Mouse (Mus musculus) heart, adult 2 months (tissue): ENCODE measurements around the gene Prpf40a. TPM values are rescaled to one million over a fixed set of nuclear protein-coding genes. Genes with fewer than 3 reads are reported as not detected.

Source experiments
- DNase-seq, 2 experiments: peaks; one replicate each; pipeline ENCODE4 v3.0.0; 2021
- H3K27ac ChIP-seq: fragments of 200-600 bp; 2 replicates; pipeline ENCODE4 v1.8.1; 2022
- H3K27me3 ChIP-seq: fragments of 200-500 bp; 2 replicates; pipeline ENCODE4 v1.6.1; 2012; ENCODE audit warnings: mild to moderate bottlenecking, low read length, inconsistent platforms, mixed read lengths; ENCODE audit not compliant: control insufficient read depth, insufficient read depth
- H3K36me3 ChIP-seq: fragments of 200-500 bp; 2 replicates; pipeline ENCODE4 v1.6.1; 2012; ENCODE audit warnings: low read length, inconsistent platforms; ENCODE audit not compliant: control insufficient read depth, insufficient read depth
- H3K4me1 ChIP-seq: fragments of 200-500 bp; 2 replicates; pipeline ENCODE4 v1.6.1; 2011; ENCODE audit warnings: low read length; ENCODE audit not compliant: control insufficient read depth, insufficient read depth
- H3K4me3 ChIP-seq: fragments of 200-600 bp; 2 replicates; pipeline ENCODE4 v1.8.1; 2022
- H3K79me2 ChIP-seq: fragments of 200-500 bp; replicated peaks from 2 replicates; pipeline ENCODE4 v1.6.1; 2012; ENCODE audit warnings: mild to moderate bottlenecking, inconsistent platforms, low read length, moderate library complexity, mixed read lengths; ENCODE audit not compliant: control insufficient read depth, insufficient read depth
- H3K9ac ChIP-seq: fragments of 200-500 bp; 2 replicates; pipeline ENCODE4 v1.6.1; 2012; ENCODE audit warnings: low read depth, mild to moderate bottlenecking, control low read depth, inconsistent platforms, low read length, mixed read lengths
- CTCF ChIP-seq: fragments of 200-600 bp; IDR thresholded peaks from 2 replicates; pipeline ENCODE4 v1.8.1; 2022; ENCODE audit warnings: antibody characterized with exemption, mild to moderate bottlenecking, moderate library complexity
- EP300 ChIP-seq: fragments of 200-500 bp; IDR thresholded peaks from 2 replicates; pipeline ENCODE4 v1.6.1; 2011; ENCODE audit warnings: low read depth, low read length, control low read depth; ENCODE audit not compliant: insufficient read depth
- POLR2A ChIP-seq: fragments of 200-500 bp; IDR thresholded peaks from 2 replicates; pipeline ENCODE4 v1.6.1; 2011; ENCODE audit warnings: mild to moderate bottlenecking, low read depth, low read length, control low read depth; ENCODE audit not compliant: insufficient read depth
- WGBS: fragments of 180-500 bp; shearing (Covaris S2); methylation state at CpG from one replicate; pipeline ENCODE4 v1.1.7; 2018; 5-methylcytosine and 5-hydroxymethylcytosine counted together
- intact Hi-C: fragments of 180-260 bp; cut with DNase I; formaldehyde crosslinking; loops from one replicate; pipeline ENCODE4 v1.15.1; 2025
- polyA plus RNA-seq: library from polyadenylated mRNA; depleted of rRNA; stranded (reverse); fragments of >200 nt; gene quantifications from 2 replicates; pipeline ENCODE4 v1.2.3, GENCODE M21; 2012; rRNA removed
- total RNA-seq, 2 experiments: library from RNA; stranded (reverse); gene quantifications; 2 replicates each; pipeline ENCODE4 v1.2.3; 2021

Prpf40a gene
- total and polyA plus RNA-seq, 3 experiments = 7.9 to 30.2 (median 28.7) TPM

DNA sequence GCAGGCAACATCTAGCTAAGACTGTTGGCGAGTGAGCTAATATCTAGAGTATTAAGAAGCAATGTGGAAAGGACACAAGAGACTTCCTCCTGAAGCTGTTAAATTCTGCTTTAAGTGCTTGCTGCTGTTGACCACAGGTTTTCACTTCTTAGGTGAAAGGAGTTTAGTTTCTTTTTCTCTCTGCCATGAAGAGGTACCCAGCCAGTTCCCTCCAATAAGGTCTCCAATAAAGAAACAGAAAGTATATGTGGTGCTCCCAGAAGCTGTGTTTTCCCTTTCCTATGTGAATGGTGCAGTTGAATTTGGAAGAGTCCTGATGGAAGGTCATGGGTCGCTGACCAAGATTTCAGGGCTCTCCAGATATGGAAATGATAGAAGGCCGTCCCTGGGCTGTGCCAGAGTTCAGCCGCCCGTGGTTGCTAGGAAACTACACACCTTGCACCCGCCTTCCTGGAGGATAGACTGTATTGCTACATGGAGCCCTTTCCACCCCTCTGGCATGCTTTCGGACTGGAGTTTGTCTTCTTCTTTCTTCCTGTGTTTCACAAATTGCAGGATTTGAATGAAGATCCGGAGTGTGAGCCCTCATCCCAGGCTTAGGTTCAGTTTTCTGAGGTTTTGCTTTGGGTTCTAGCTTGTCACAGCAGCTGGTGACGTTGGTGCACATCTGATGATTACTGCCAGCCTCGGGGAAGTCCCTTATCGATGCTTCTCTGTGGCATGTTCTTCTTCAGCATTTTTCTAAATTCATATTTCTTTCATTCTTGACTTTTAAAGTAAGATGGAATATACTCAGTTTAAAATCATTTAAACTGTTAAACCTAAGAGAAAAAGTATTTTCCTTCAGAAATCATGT, 89.0 kb downstream of the Prpf40a start:
- 87% methylated on average over 11 of the region's 11 CpGs for WGBS
- no peak overlapping the region for H3K4me3 ChIP-seq
- H3K27me3 ChIP-seq = no peaks in the 10 kb centered on the region
- no peak for DNase-seq
- H3K9ac ChIP-seq = no peak overlapping the region
- no peak overlapping the region for H3K27ac ChIP-seq
- no peak for TF ChIP-seq EP300
- no peak for TF ChIP-seq POLR2A
- no peak for TF ChIP-seq CTCF
- no peaks in the 10 kb centered on the region for H3K79me2 ChIP-seq
- intact Hi-C loops = no loop called here
- no peaks in the 10 kb centered on the region for H3K4me1 ChIP-seq
- H3K36me3 ChIP-seq = no peaks in the 10 kb centered on the region

DNA sequence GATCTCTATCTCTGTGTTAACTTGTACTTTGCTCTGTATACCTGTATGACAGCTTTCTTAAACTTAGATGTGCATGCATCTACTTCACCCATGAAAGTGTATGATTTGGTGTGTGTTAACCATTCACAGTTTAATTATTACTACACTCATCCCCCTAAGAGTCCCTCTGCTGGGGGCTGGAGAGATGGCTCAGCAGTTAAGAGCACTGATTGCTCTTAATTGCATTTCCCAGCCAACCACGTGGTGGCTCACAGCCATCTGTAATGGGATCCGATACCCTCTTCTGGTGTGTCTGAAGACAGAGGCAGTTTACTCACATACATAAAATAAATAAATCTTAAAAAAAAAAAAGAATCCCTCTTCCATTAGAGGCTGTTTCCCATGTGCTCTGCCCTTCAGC, 91.0 kb downstream of the Prpf40a start:
- Histone ChIP-seq H3K9ac (no peak overlapping the region), H3K4me1 (no peaks in the 10 kb centered on the region), H3K27ac (no peak overlapping the region), H3K4me3 (no peak overlapping the region), H3K36me3 (no peaks in the 10 kb centered on the region), H3K79me2 (no peaks in the 10 kb centered on the region), H3K27me3 (no peaks in the 10 kb centered on the region)
- WGBS = 67% methylated on average over 2 of the region's 2 CpGs
- no peak for TF ChIP-seq POLR2A
- no peak for TF ChIP-seq EP300
- no peak for TF ChIP-seq CTCF
- DNase-seq = no peak
- intact Hi-C loops = no loop called here

DNA sequence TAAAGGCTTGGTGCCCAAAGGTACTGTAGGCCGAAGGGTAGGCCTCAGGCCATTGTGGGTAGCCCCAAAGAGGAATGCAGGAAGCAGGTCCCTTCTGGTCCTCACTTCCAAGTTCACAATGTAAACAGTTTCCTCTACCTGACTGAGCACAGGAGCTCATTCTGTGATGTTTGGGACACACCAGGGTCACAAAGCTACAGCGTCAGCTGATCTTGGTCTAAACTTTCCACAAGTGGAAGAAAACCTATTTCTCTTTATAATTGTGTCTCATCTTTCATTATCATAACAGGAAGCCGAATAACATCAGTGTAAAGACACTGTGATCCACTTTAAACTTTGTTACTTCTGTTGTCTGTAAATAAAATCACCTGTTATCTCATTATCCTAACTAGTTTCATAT, 95.6 kb downstream of the Prpf40a start:
- intact Hi-C loops = no loop called here
- DNase-seq = no peak
- TF ChIP-seq CTCF = no peak
- no peak for TF ChIP-seq POLR2A
- TF ChIP-seq EP300 = no peak

DNA sequence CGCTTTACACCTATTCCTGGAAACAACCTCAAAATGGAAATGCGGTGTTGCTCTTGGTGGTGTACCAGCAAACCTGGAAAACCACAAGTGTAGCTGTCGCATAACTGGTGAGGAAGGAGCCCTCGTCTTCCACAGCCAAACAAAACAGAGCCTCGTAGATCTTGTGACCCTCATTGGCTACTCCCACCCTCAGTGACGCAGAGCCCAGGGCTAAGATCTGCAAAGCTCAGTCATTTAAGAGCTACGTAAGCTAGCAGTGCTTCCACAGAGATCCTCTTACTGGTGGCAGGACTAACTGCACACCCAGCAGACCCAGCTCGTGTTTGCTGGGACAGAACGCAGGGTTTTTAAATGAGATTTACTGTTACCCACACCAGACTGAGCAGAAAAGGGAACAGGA, 96.1 kb downstream of the Prpf40a start:
- intact Hi-C loops = no loop called here
- Histone ChIP-seq H3K4me1 (no peaks in the 10 kb centered on the region), H3K36me3 (no peaks in the 10 kb centered on the region), H3K4me3 (no peak overlapping the region), H3K9ac (no peak overlapping the region), H3K79me2 (no peaks in the 10 kb centered on the region), H3K27ac (no peak overlapping the region), H3K27me3 (no peaks in the 10 kb centered on the region)
- DNase-seq = peak in 1 of 2 experiments; percentile 22
- 74% methylated on average over 9 of the region's 9 CpGs for WGBS
- TF ChIP-seq POLR2A = no peak
- TF ChIP-seq EP300 = no peak

More for the DNA sequence above, 95.6 kb downstream of the Prpf40a start:
- WGBS = 92% methylated on average over 3 of the region's 3 CpGs
- Histone ChIP-seq H3K4me1 (no peaks in the 10 kb centered on the region), H3K79me2 (no peaks in the 10 kb centered on the region), H3K9ac (no peak overlapping the region), H3K4me3 (no peak overlapping the region), H3K27ac (no peak overlapping the region), H3K36me3 (no peaks in the 10 kb centered on the region), H3K27me3 (no peaks in the 10 kb centered on the region)

DNA sequence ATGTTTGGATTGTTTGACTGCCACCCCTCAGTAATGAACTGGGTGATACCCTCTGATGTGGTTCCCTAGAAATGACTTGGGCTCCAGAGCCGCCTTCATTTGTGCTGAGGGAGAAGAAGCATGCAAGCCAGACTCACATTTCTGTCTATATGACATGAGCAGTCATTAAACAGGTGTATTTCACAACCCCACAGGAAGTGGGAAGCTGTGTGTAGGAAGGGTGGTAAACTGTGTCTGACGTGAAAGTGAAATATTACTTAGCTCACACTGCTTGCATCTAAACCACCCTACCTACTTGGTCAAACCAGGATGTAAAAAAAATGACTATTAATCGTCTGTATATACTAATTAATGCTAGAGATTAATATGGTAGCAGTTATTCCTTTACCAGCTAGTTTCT, 102.3 kb downstream of the Prpf40a start:
- DNase-seq = no peak
- Histone ChIP-seq H3K4me3 (no peak overlapping the region), H3K27me3 (no peaks in the 10 kb centered on the region), H3K9ac (no peak overlapping the region), H3K4me1 (no peaks in the 10 kb centered on the region), H3K36me3 (no peaks in the 10 kb centered on the region), H3K79me2 (no peaks in the 10 kb centered on the region), H3K27ac (no peak overlapping the region)
- TF ChIP-seq EP300 (no peak), POLR2A (no peak), CTCF (no peak)
- intact Hi-C loops = no loop called here
- WGBS = 84% methylated on average over 3 of the region's 3 CpGs

DNA sequence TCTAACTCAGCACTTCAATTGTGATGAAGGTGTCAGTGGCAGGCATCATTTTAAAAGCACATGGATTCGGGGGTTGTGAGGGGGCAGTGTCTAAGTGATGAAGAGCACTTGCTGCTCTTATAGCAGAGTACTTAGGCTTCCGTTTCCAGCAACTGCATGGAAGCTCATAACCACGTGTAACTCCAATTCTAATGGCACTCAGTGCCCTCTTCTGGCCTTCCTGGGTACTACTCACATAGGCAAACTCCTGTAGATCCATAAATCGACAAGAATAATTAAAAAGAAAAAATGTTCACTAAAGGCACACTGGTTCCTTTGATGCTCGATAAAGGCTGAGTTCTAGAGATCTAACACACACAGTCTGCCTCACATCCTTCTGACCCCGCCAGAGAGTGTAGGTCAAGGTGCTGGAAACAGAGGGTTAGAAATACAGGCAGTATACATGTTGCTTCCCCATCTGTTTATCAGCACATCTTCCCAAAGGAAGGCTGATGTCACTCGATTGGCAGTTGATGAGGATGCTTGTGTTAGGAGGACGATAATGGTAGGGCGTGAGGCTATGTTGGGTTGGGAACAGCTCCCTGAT, 105.4 kb downstream of the Prpf40a start:
- peak; percentile 40 to 56 for DNase-seq
- no peaks in the 10 kb centered on the region for H3K36me3 ChIP-seq
- no peak overlapping the region for H3K4me3 ChIP-seq
- no peaks in the 10 kb centered on the region for H3K79me2 ChIP-seq
- intact Hi-C loops = loop anchor here (2.0 kb wide), 1 partner anchor 323 kb away; no protein-coding TSS in a partner anchor
- TF ChIP-seq EP300 = no peak
- peak; percentile 80 for TF ChIP-seq CTCF
- no peak for TF ChIP-seq POLR2A
- no peaks in the 10 kb centered on the region for H3K27me3 ChIP-seq
- 47% methylated on average over 9 of the region's 9 CpGs for WGBS
- H3K4me1 ChIP-seq = no peaks in the 10 kb centered on the region
- no peak overlapping the region for H3K9ac ChIP-seq
- H3K27ac ChIP-seq = no peak overlapping the region

Other genes with a start within 250 kb of the Prpf40a start
- gene Arl6ip6, start 442 bp upstream of the Prpf40a start, total RNA-seq = 10 to 100 TPM; 13.2 to 15.3 TPM
- gene Arl6ip6, start 442 bp upstream of the Prpf40a start, polyA plus RNA-seq = 10.9 and 16.9 TPM in 2 replicates